Mouse (Mus musculus): Measurements from ENCODE around the gene Herc2. TPM values are rescaled to one million over a fixed set of nuclear protein-coding genes. Genes with fewer than 3 reads are reported as not detected.

Gene Herc2
- polyA plus RNA-seq, 1 experiment = 23.8 TPM

- no peak for DNase-seq (ENCODE audit: low read depth)
These were observed 141.7 kb downstream of the Herc2 start for GRCm38 (mm10) chr7:56191661-56192060.

DNA sequence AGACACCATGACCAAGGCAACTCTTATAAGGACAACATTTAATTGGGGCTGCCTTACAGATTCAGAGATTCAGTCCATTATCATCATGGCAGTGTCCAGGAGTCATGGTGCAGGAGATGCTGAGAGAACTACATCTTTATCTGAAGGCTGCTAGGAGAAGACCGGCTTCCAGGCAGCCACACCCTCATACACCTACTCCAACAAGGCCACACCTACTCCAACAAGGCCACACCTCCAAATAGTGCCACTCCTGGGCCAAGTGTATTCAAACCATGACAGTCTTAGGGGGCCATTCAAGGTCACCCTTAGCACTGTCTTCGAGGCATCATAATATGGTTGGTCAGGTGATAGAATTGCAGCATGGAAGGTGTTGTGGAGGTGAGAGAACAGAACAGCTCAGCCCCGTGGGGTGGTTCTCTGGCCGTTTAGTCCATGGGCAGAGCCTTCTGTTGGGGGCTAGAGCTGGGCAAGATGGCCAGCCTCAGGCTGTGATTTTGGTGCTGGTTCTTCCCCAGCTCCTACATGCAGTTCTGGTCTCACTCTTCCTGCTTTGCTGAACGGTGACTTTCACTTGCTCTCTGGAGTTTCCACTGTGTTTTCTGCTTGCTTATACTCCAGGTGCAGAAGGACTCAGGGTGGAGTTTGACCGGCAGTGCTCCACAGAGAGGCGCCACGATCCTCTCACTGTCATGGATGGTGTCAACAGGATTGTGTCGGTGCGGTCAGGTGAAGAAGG is 151.7 kb downstream of the Herc2 start:
- no peak for DNase-seq (ENCODE audit: low read depth)

DNA sequence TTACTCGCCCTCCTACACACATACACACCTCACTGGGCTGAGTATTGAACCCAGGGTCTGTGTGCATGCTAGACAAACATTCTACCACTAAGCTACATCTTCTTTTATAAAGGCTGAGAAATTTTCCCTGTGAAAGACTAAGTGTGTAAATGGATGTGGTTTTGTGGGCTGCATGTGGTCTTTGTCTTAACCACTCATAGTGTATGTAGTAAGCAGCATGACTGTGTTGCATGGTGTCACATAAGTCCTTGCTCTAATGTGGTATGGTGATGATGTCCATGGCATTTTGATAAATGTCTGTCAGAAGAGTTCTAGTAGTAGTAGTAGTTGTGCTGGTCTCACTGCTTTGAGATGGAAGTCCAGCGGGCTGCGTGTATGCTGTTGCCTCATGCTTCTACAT is 152.8 kb downstream of the Herc2 start:
- no peak for DNase-seq (ENCODE audit: low read depth)

GRCm38 (mm10) chr7:56203286-56203685 is 153.3 kb downstream of the Herc2 start:
- DNase-seq (ENCODE audit: low read depth) = no peak

GRCm38 (mm10) chr7:56204877-56205276 is 154.9 kb downstream of the Herc2 start:
- no peak for DNase-seq (ENCODE audit: low read depth)

DNA sequence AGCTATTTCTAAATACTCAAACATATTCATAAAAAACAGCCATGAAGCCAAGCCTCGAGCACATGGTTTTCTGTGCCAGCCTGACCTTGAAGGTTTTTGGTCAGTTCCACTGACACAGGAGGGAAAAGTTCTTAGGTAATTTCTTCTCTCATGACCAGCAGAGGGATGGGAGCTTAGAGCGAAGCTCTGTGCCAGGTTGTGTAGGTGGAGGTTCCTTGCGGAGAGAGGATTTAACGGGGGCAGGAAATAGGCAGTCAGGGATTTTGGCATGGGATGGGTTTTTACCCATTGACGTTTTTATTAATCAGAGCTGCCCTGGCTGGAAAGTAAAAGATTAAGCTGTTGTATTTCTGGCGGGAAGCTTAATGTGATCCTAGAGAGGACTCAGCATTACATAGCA is 170.8 kb downstream of the Herc2 start:
- DNase-seq (ENCODE audit: low read depth) = no peak

GRCm38 (mm10) chr7:56235794-56236423 is 185.9 kb downstream of the Herc2 start:
- DNase-seq (ENCODE audit: low read depth) = no peak

DNA sequence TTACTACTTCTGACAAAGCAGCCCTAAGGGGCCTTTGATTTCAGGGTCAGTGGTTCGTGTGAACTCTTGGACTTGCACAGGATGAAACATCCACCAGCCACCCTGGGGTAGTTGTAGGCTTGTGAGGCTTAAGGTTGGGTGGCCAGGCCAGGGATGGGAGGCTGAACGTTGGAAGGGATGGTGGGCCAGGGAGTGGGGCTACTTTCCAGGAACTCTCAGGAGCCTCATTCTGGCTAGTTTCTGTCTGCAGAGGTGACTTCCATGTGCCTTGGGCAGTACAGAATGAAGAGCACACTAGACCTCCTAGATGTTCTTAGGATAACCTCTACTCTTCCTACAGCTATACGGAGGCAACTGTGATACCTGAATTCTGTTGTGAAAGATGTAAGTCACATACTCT is 186.6 kb downstream of the Herc2 start:
- DNase-seq (ENCODE audit: low read depth) = no peak

DNA sequence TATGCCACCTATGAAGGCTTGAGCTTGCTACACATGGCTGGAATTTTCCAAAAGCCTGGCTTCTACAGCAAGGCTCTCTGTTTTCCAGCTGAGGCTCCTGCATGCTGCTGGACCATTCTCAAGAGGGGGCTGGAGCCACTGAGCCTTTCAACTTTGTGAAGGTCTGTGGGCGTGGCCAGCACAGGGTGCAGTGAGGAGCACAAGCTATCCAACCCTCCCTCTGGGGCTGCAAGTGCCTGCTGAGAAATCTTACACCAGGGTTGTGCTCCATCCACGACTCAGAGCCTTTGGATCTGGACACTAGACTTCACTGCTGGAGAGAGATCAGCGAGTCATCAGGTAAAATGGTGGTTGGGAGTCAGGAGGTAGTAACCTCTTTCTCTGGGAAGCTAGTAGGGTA is 189.5 kb downstream of the Herc2 start, which contains the start of gene Oca2:
TSS of gene Oca2 (plus strand) at position 218 of the 400 bp plus-strand sequence.
- DNase-seq (ENCODE audit: low read depth) = no peak

- DNase-seq (ENCODE audit: low read depth) = no peak
These were observed 204.6 kb downstream of the Herc2 start for GRCm38 (mm10) chr7:56254568-56254967.

GRCm38 (mm10) chr7:56257875-56258441 is 208.0 kb downstream of the Herc2 start:
- no peak for DNase-seq (ENCODE audit: low read depth)

DNA sequence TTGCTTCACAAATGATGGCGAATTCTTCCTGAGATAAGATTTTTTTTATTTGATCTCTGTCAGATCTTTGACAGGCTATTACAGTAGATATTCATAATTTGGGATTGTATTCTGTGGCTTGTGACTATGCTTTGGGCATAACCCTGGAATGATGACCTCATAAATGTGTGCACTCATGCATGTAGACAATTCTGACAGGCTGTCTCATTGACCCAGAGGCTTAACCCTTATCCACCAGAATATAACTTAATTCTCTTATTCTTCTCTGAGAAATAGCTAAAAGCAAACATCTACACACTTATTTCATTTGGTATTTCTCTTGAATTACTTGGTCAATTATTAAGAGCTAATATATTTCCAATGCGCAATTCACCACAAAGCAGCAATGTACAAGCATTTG is 227.5 kb downstream of the Herc2 start:
- DNase-seq (ENCODE audit: low read depth) = no peak

Other genes starting within 250 kb of the Herc2 start
- 52.3 and 84.1 TPM in 2 replicates for gene Cyfip1, start 208.5 kb upstream of the Herc2 start, polyA plus RNA-seq (2012; rRNA removed)
- gene Nipa2, start 87.7 kb upstream of the Herc2 start, polyA plus RNA-seq (2012; rRNA removed) = 11.1 and 11.6 TPM in 2 replicates
- 3.7 and 4.9 TPM in 2 replicates for gene Nipa1, start 30.2 kb upstream of the Herc2 start, polyA plus RNA-seq (2012; rRNA removed)
- gene Oca2, start 189.6 kb downstream of the Herc2 start, polyA plus RNA-seq (2012; rRNA removed) = not detected in 2 replicates